Comparison of ENCODE assay signal across 9 mouse cellular contexts in genomic region chr8:93843858-93844502, GRCm38 (mm10). TPM values are rescaled to one million over a fixed set of nuclear protein-coding genes. Genes with fewer than 3 reads are reported as not detected.
DNase-seq lines count a peak whose midpoint lies in the region; ATAC-seq and TF ChIP-seq lines count a peak whose summit lies in the region.
"Had no signal": no experiment of that assay in that cellular context is flagged by ENCODE, and none has a peak within 500 bp of the region (broad histone marks: within the 10 kb centered on the region; RNA-seq: fewer than 3 reads in every experiment).

No protein-coding gene starts in this region.

- no peak for TF ChIP-seq EP300 in liver, embryonic 14.5 days (IDR thresholded peaks at IDR 0.05; ENCODE audit: low read depth)

- peak overlapping the region; percentile 86 for H3K27ac ChIP-seq in layer of hippocampus, adult 2 months
- no peak overlapping the region for H3K27ac ChIP-seq in liver, embryonic 14.5 days
- H3K27ac ChIP-seq: limb, embryonic 12.5 days had no signal

- H3K9ac ChIP-seq in liver, embryonic 14.5 days (replicated peaks): no peak overlapping the region
- H3K9ac ChIP-seq: limb, embryonic 12.5 days had no signal

- 31% methylated on average over 12 of the region's 12 CpGs for WGBS in liver, embryonic 14.5 days (ENCODE audit: insufficient replicate concordance)

- TF ChIP-seq CTCF in layer of hippocampus, adult 2 months (conservative IDR thresholded peaks at IDR 0.05): peak; percentile 69
- TF ChIP-seq CTCF in liver, embryonic 14.5 days (IDR thresholded peaks at IDR 0.05; ENCODE audit: low read depth): peak; percentile 30; the same call in 1 of the 2 replicates

- no peak for DNase-seq in cerebellum, adult 8-10 months
- no peak for DNase-seq in layer of hippocampus, adult 2 months (ENCODE audit: low spot score in 2 of 2)
- DNase-seq in layer of hippocampus, postnatal 25 days (ENCODE audit: extremely low spot score in 1 of 2, low spot score in 1 of 2): no peak
- peak; percentile 68 for DNase-seq in cerebellum, adult 9-10 months
- DNase-seq in liver, embryonic 14.5 days (ENCODE audit: low read depth in 3 of 3, low spot score in 3 of 3): no peak
- no peak for DNase-seq in urinary bladder, adult 18-20 months (ENCODE audit: low spot score in 2 of 2)
- DNase-seq in testis, postnatal 10 days (ENCODE audit: low spot score): no peak

- H3K27me3 ChIP-seq in liver, embryonic 14.5 days (ENCODE audit: control insufficient read depth, insufficient read depth, low read length): no peaks in the 10 kb centered on the region

- no peaks in the 10 kb centered on the region for H3K9me3 ChIP-seq in liver, embryonic 14.5 days (ENCODE audit: control insufficient read depth, low read length)
- H3K9me3 ChIP-seq: limb, embryonic 12.5 days had no signal

- no peak overlapping the region for H3K4me3 ChIP-seq in layer of hippocampus, adult 2 months
- no peak overlapping the region for H3K4me3 ChIP-seq in liver, embryonic 14.5 days (ENCODE audit: insufficient read depth in 1 of 2, low read depth in 2 of 2, low read length in 2 of 2)
- H3K4me3 ChIP-seq: limb, embryonic 12.5 days had no signal

- no peak overlapping the region for H3K4me2 ChIP-seq in liver, embryonic 14.5 days (ENCODE audit: low read depth)
- H3K4me2 ChIP-seq: limb, embryonic 12.5 days had no signal

- peak; percentile 29 for ATAC-seq in cerebellum, adult (ENCODE audit: insufficient number of reproducible peaks, low FRiP score, low TSS enrichment)
- no peak for ATAC-seq in liver, embryonic 14.5 days (ENCODE audit: insufficient read depth)

- H3K36me3 ChIP-seq in liver, embryonic 14.5 days (replicated peaks; ENCODE audit: control insufficient read depth, insufficient read depth, low read depth): no peaks in the 10 kb centered on the region
- H3K36me3 ChIP-seq: limb, embryonic 12.5 days had no signal

- peaks cover 0 to 4% of the 10 kb centered on the region in 2 experiments; a peak in 1 of 4 replicates for H3K4me1 ChIP-seq in liver, embryonic 14.5 days (replicated peaks; ENCODE audit: control insufficient read depth in 2 of 2, insufficient read depth in 2 of 2, low read length in 1 of 2)

RNA-seq across cellular contexts. Expression of gene Gnao1, which starts 34.2 kb away (rescaled TPM):
- total RNA-seq in layer of hippocampus, adult 2 months (2021): 100 to 1,000 TPM; 662 to 678 TPM
- 100 to 1,000 TPM; 666 to 729 TPM for total RNA-seq in layer of hippocampus, postnatal 25 days (2021)
- 0.37 and 0.88 TPM in 2 replicates for polyA plus RNA-seq in liver, embryonic 14.5 days (2012; rRNA removed)
- 0.14 and 0.28 TPM in 2 replicates for polyA plus RNA-seq in liver, embryonic 14.5 days (2014; fragmentation: Nextera tagmentation; extraction: Ambion mirVana)
